Mouse (Mus musculus): ENCODE data around the gene Myd88.

Gene Myd88

DNA sequence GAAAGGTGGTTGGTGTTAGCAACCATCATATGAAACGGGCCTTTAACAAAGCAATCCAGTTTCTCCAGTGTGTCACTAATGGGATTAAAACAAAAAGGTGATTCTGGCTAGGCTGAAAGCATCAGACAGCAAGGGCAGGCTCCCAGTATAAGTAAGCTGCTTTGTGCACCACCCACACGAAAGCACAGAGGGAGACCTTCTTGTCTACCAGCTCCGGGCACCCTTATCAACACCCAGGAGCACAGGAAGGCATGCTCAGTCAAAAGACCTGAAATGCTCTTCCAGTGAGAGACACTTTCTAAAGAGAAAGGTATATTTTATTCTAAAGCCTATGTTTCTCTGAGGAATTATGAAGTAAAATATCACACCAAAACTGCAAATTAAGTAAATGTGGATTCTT lies 50.4 kb downstream of the Myd88 start:
- DNase-seq (ENCODE audit: low read depth) = no peak

Data from induced T-regulatory cell, adult 2 months (primary cell).